Mouse (Mus musculus) mature B cell (primary cell): ENCODE measurements around the gene Itln1.

ENCODE experiments used
- in situ Hi-C: fragments of 300-500 bp; cut with MboI; formaldehyde crosslinking; loops from 2 replicates; pipeline ENCODE4 v1.14.3; 2019

The Itln1 gene

DNA sequence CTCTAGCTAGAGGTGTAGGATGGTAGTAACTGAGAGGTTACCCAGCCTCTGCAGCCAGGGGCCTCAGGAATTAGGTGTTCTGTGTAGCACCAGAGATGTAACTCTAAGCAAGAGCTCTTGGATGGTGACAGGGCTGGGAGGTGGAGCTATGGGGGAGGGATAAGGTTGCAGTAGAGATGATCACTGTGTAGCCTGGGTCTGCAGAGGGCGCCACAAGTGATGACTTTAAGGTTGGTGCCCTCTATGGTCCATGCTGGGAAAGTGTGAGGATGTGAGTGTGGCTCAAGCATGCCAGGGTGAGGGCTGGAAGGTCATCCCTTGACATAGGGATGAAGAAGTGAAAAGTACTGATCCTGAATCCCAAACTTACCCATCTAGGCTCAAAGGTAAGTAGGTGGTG, 20.1 kb downstream of the Itln1 start:
- in situ Hi-C loops: no loop called here

DNA sequence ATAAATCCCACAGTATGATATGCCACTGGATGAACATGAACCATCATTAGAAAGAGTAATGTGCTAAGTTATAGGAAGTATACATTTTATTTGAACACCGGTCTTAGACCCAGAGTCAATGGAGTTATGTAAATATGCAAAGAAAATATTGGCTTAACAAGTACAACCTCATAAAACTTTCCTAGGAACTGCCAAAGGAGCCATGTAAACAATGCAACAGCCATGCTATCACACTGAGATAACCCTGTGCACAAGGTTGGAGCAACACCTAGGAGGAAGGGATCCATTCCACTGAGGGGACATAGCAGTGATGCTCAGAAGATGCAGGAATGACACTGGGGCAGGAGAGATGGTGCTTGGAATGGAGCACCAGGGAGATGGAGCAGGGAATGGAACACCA, 21.3 kb downstream of the Itln1 start:
- in situ Hi-C loops: no loop called here

DNA sequence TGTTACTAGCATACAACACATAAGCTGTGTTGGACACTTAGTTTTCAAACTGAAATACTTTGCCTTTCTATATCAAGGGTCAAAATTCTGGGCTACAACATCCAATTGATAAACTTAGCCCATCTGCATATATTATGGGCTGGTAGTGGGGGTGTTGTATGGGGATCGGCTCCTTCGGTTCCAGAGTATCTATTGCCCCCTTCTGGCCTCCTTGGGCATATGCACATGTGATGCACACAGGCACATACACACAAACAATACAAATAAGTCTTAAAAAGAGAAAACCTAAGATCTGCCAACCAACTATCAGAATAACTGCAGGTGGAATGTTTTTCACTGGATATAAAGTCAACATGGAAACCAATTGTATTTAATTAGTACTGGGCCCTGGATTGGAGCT, 21.9 kb downstream of the Itln1 start:
- in situ Hi-C loops: no loop called here

DNA sequence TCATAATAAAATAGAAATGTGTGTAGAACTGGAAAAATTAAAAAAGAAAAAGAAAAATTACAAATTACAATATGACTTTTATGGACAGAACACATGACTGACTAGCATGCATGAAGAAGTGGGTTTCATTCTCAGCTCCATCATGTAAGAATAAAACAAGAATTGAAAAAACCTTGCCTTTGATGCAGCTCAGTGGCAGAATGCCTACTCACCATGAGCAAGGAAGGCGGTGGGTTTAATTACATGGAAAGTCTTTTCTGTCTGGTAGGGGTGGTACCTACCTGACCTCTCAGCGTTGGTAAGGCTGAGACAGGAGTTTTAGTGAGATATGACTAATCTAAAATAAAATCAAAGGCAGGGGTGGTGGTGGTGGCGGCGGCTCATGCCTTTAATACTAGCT, 30.5 kb downstream of the Itln1 start:
- in situ Hi-C loops: loop anchor here (10.0 kb wide), 1 partner anchor 60 kb away; no protein-coding TSS in a partner anchor

DNA sequence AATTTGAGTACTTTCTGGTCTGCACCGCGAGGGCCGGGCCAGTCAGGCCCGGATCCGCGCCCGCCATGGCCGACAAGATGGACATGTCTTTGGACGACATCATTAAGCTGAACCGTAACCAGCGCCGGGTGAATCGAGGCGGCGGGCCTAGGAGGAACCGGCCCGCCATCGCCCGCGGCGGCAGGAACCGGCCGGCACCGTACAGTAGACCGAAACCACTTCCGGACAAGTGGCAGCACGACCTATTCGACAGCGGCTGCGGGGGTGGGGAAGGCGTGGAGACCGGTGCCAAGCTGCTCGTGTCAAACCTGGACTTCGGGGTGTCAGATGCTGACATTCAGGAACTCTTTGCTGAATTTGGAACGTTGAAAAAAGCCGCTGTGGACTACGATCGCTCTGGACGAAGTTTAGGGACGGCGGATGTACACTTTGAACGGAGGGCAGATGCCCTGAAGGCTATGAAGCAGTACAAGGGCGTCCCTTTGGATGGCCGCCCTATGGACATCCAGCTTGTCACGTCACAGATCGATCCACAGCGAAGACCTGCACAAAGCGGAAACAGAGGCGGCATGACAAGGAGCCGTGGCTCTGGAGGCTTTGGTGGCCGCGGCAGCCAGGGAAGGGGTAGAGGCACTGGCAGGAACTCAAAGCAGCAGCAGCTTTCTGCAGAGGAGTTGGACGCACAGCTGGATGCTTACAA, 31.4 kb downstream of the Itln1 start:
- in situ Hi-C loops: loop anchor here (10.0 kb wide), 1 partner anchor 61 kb away; no protein-coding TSS in a partner anchor

DNA sequence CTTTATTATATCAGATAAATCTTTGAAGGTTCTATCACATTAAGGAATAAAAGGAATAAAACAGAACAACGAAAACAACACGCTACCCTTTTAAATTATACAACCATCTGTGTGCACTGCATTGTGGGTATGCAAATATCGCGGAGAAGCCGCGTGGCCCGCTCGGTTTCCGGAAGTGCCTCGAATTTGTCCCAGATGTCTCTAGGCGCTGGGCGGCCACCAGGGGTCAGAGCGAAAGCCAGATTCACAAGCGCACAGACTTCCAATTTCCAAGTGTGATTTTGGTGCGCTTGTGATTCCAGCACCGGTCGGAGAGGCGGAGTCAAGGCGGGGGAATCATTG, 31.9 kb downstream of the Itln1 start, which contains the start of gene Alyref2:
Gene Alyref2, plus strand, starts transcription at position 229 of the 342 bp plus-strand sequence.
- in situ Hi-C loops: loop anchor here (10.0 kb wide), 1 partner anchor 62 kb away; no protein-coding TSS in a partner anchor

DNA sequence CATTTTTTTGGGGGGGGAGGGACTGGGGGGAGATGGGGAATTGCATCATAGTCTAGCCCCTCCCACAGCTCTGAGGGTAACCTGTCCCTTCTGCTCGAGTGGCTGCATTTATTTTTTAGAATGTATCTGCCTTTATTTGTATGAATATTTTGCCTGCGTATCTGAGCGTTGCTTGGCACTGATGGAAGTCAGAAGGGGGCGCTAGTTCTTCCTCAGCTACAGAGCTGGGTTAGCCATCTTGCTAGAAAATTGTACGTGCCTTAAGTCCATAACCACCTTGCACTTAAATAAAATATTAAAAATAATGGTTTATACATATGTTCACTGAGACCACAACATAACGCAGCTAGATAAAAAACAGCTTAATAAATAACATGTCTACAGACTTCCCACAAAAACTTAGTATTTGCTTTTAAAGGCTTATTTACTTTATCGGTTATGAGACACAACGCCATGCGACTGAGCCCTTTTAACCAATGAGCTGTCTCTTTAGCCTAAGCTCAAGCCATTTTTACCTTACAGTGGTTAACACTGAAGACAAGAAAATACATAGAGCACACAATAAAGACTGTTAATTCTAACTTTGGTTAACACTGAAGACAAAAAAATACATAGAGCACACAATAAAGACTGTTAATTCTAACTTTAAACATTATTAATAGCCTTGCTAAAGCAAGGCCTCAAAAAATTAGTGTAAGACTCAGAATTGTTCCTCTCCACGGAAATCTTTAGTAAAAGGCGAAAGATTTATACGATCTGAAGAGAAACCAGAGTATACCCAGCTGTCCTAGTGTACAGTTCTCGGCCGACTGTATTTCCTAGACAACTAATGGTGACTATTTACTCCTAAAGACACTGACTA, 32.5 kb downstream of the Itln1 start:
- in situ Hi-C loops: loop anchor here (10.0 kb wide), 1 partner anchor 62 kb away; no protein-coding TSS in a partner anchor

DNA sequence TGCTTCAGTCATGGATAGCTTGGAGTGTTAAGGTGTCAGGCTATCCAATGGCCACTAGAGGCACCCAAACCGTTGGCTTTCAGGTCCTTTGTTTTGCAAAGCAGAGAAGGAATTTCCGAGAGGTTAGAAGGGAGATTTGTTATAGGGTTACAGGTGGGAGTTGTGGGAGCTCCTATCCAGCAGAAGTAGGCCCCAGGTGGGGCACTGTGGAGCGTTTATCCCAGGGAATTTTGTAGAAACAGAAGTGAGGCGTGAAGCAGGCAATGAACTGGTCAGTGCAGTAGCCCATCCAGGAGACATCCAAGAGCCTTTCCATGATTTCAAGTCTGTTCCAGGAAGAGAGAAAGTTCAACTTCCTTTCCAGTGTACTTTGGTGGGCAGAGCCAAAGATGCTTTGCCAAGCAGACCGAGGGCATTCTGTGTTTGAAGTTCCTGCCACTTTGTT, 33.4 kb downstream of the Itln1 start:
- in situ Hi-C loops: loop anchor here (10.0 kb wide), 1 partner anchor 63 kb away; no protein-coding TSS in a partner anchor

DNA sequence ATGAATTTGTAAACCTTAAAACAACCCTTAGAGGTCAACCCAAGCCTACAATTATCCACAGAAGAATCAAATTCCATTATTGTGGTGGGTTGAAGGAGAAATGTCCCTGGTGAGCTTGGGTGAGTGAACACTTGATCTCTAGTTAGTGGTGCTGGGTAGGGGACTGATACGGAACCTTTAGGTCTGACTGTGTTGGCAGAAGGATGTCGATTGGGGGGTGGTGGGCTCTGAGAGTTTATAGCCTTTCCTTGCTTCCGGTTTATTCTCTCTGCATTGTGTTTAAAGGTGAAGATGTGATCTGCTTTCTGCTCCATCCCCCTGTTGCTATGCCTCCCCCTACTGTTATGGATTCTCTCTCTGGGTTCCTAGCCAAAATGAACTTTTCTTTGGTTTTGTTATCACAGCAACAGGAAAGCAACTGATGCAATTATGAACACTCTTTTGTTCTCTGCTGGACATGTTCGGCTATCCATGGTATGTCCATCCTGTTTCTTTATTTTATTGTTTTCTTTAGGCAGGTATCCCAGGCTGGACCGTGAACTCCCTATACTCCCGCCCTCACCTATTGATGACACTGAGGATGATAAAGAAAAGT, 34.0 kb downstream of the Itln1 start:
- in situ Hi-C loops: loop anchor here (10.0 kb wide), 1 partner anchor 64 kb away; no protein-coding TSS in a partner anchor

DNA sequence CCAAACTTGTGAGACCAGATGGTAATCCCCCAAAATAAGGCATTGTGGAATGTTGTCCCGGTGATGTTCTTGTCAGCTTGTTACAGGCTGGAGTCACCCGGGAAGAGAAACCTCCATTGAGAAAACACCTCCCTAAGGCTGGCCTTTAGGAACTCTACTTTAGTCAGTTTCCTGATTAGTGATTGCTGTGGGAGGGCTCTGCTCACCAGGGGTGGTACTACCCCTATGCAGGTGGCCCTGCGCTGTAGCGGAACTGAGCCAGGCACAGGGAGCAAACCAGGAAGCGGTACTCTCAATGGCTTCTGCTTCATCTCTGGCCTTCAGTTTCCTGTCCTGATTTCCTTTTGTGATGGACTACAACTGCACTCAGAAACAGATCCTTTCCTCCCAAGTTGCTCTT, 35.2 kb downstream of the Itln1 start:
- in situ Hi-C loops: loop anchor here (10.0 kb wide), 1 partner anchor 65 kb away; no protein-coding TSS in a partner anchor

DNA sequence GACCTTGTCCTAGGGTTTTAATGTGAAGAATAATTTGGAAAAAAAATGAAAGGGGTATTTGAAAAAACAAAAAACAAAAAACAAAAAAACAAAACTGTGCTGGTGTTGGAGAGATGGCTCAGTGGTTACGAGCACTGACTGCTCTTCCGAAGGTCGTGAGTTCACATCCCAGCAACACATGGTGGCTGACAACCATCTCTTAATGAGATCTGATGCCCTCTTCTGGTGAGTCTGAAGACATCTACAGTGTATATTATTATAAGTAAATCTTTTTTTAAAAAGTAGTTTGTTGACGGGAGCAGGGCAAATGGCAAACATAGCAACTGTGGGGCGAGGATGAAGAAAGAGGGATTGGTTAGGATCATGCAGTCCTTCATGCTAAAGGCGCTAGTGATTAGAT, 39.7 kb downstream of the Itln1 start:
- in situ Hi-C loops: no loop called here

DNA sequence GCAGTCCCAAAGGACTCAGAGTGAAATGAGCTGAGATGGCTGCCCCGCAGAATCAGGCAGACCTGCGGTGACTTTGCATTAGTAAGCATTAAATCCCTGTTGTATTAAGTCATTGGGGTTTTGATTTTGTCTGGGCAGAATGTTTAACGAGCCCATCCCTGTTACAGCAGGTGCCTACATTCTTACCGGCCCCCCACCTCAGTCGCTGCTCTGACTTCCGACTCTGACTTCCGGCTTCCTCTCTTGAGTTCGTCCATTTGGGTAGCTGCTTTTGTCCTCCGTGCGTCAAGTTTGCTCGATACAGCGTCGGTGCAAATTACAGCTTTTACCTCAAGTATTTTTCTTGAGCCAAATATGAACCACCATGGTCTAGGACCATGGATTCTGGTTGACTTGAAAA, 40.9 kb downstream of the Itln1 start:
- in situ Hi-C loops: no loop called here

DNA sequence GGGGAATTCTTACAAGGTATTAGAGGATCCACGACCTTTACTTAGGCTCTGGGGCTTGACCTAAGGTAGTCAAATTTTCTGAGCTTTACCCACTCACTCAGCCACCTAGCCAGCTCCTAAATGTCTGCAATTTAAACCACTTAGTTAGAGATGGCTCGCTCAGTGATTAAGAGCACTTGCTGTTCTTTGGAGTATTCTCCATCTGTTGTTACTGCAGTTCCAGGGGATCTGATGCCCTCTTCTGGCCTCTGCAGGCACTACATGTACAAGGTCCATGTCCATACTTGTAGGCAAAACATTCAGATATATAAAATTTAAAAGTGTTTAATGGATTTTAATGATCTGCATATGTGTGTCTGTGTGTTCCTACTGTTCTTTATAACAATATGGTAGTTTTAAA, 56.1 kb downstream of the Itln1 start:
- in situ Hi-C loops: loop anchor here (10.0 kb wide), 1 partner anchor 114 kb away; the partner anchor contains the start of gene Klhdc9

DNA sequence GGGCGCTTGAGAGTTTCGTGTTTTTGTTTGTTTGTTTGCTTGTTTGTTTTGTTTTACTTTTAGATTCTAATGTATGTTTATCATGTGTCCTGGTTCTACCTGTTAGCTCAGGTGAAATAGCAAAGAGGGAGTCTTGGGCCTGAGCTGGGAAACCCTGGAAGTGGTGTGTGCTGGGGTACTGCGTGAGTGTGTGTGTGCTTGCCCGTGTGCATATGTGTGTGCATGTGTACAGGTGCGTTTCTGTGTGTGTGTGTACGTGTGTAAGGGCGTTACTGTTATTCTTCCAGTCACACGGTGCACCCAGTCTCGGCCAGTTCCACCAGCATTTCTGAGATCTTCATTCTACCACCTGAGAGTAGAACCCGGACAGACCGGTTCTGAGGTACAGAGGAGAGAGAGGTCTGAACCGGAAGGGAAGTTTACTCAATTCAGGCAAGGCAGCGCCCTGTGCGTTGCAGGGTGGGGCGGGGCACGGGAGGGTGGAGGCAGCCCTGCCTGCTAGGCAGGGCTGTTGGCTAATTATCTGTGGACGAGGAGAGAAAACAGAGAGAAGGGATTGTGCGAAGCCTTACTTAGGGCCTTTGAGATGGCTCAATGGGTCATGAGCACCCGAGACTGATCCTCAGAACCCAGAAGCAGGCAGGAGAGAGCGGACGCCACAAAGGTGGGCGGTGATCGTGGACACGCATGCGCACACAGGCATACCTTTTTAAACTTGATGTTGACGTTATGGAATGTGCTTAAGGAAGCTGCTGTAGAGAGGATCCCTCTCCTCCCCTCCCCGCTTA, 57.1 kb downstream of the Itln1 start:
- in situ Hi-C loops: loop anchor here (10.0 kb wide), 1 partner anchor 113 kb away; the partner anchor contains the start of gene Klhdc9

DNA sequence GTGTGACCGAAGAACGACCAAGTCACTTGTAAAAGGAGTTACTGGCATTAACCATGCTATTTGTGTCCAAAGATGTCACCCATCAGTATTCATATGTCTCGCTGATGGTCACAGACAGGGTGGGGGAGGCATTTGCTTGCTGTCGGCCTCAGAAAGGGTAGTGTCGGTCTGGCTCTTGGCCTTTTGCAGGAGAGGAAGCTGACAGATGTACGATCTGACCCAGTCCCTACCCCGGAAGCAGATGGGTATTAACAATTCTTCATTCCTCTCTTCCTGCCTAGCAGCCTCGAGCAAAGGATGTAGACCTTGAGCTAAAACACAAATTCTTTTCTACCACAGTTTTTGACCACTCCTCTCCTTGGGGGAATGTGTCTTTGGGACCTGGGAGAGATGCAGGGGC, 58.0 kb downstream of the Itln1 start:
- in situ Hi-C loops: loop anchor here (10.0 kb wide), 1 partner anchor 112 kb away; the partner anchor contains the start of gene Klhdc9

DNA sequence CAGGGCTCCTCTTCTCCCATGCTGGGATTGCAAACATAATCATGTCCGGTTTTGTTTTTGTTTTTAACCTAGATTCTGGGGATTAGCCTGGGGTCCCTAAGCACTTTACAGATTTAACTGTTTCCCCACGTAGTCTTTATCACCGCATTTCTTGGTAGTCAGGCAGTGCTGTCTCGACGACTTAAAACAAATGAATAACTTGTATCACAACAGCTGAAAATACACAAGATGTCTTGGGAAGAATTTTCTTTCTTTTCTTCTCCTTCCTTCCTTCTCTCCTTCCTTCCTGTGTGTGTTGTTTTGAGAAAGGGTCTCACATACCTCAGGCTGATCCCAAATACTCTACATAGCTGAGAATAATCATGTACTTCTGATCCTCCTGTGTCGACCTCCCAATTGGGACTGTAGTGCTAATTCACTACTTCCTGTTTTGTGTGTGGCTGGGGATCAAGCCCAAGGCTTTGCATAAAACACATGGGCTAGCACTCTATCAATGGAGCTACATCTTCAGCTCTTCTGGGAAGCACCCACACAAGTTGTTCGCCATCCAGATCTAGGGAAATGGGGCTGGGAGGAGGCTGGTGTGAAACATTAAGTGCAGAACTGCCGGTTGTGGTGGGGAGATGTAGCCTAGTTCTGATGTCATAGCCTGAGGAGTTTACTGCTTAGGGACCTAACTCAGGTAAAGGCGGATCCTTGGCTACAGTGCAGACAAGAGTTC, 61.0 kb downstream of the Itln1 start:
- in situ Hi-C loops: loop anchor here (10.0 kb wide), 1 partner anchor 109 kb away; the partner anchor contains the start of gene Klhdc9

DNA sequence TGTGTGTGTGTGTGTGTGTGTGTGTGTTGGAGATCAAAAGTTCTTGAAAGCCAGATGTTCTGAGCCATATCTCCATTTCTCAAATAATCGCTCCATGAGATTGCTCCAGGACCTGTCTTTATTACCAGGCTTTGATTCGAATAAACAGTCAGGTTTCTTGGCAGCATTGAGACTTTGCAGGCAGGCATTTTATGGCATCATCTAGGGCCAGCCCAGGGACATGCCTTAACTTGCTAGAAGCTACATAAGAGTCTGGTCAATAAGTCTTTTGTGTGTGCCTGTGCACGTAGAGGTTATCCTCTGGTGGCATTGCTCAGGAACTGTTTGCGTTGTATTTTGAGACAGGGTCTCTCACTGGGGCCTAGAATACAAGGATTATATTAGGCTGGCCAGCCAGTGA, 61.6 kb downstream of the Itln1 start:
- in situ Hi-C loops: loop anchor here (10.0 kb wide), 1 partner anchor 109 kb away; the partner anchor contains the start of gene Klhdc9

DNA sequence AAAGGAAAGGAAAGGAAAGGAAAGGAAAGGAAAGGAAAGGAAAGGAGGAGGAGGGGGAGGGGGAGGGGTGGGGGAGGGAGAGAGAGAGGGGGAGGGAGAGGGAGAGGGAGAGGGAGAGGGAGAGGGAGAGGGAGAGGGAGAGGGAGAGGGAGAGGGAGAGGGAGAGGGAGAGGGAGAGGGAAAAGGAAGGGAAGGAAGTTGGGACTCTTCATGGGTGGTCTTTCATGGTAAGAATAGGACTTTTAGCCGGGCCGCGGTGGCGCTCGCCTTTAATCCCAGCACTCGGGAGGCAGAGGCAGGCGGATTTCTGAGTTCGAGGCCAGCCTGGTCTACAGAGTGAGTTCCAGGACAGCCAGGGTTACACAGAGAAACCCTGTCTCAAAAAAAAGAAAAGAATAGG, 63.2 kb downstream of the Itln1 start:
- in situ Hi-C loops: loop anchor here (10.0 kb wide), 1 partner anchor 107 kb away; the partner anchor contains the start of gene Klhdc9

DNA sequence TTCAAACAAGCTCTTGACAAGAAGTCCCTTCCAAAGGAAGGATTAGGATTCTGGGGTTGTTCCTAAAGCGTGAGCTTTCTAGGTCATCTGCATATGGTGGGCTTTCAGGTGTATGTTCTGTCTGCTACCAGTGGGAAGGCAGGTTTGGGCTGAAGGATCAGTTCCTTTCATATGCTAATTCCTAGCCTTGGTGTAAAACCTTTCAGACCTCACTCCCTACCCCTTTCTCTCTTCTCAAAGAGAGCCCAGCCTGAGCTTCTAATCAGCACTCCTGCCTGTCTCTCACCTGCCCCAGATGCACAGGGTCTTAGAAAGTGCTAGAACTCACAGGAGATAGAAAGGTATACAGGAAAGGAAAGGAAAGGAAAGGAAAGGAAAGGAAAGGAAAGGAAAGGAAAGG, 63.6 kb downstream of the Itln1 start:
- in situ Hi-C loops: loop anchor here (10.0 kb wide), 1 partner anchor 107 kb away; the partner anchor contains the start of gene Klhdc9

DNA sequence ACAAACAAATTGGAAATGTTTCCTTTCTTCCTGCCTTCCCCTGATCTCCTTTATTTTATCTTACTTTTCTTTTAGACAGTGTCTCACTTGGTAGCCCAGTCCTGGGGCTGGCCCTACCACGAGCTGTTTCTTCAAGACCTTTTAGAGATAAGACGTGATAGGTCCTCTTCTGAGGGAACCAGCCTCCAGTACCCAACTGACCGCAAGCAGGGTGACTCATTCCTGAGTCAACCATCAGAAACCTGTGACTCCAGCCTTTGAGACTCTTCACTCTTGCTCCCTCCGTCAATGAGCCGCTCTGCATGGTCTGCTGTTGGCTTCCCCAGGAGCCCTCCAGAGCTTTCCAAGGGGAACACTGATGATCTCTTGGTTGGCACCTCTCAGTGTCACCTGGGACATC, 64.2 kb downstream of the Itln1 start:
- in situ Hi-C loops: loop anchor here (10.0 kb wide), 1 partner anchor 106 kb away; the partner anchor contains the start of gene Klhdc9
